Mouse (Mus musculus) lung, postnatal 4 days (tissue): ENCODE measurements around the gene Traf3ip2.

Experiments
- DNase-seq, 2 experiments: peaks; one replicate each; pipeline ENCODE4 v3.0.0; 2021

The Traf3ip2 gene

GRCm38 (mm10) chr10:39681014-39681413 is 68.3 kb downstream of the Traf3ip2 start:
- DNase-seq: no peak

DNA sequence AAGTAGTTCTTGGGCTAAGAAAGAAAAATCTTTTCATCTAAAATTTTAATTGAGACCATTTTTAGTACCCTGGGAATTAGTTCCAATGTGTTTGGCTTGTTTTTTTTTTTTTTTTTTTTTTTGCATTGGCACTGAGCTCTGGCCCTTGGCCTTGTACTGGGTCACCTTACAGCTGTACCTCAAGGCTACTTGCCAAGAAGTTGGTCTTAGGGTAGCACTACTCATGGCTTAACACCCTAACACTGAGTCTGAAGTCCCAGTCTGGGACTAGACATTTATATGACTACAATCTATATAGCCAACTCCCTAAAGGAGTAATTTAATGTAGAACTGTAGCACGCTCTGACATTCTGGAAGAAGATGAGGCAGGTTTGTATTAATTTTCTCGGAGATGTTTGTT is 69.8 kb downstream of the Traf3ip2 start:
- DNase-seq: no peak

DNA sequence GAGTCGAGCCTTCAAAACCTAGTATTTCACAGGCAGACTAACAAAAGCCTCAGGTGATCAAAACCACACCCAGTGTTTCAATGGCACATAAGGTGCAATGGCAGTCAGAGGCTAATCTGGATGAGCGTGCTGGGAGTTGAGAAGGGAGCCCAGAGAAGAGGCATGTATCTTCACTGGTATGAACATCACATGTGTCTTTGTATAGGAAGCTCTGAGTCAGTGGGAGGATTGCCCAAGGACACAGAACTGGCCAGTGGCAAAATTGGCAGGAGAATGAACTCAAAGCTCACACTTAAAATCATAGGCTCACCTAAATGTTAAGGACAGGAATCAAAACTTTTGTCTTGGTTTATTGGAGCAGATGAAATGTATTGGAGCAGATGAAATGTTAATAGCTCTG is 70.7 kb downstream of the Traf3ip2 start:
- no peak for DNase-seq

DNA sequence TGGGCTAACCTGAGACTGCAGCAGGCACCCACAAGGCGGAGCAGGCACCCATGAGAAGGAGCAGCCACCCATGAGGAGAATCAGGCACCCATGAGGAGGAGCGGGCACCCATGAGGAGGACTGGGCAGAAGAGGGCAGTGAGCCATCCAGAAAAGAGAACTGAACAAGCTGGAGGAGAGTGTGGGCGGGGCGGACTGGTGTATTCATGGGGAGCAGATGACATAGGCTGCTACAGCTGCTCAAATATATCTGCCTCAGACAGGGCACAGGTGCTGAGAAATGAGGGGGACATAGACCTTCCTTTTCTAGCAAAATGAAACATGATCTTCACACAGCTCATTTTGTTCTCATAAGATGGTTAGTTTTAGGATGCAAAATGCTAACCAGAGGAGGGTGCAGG is 74.1 kb downstream of the Traf3ip2 start:
- no peak for DNase-seq

DNA sequence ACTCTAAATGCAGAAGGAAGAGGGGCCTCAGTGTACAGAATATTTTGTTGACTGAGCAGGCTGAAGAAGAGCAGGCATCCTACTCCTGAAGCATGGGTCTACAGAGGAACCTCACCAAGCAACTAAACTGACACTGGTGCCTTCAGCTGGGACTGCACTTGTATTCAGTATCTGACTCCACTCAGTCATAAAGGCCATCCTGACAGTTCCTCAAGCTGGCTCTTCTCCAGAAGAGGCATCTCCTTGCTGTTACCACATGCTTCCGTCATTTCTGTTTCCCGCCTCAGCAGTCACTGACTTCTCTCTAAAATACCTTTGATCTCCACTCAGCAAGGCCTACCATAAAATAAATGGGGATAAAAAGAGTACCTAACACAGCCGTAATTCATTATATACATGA is 75.1 kb downstream of the Traf3ip2 start:
- no peak for DNase-seq

DNA sequence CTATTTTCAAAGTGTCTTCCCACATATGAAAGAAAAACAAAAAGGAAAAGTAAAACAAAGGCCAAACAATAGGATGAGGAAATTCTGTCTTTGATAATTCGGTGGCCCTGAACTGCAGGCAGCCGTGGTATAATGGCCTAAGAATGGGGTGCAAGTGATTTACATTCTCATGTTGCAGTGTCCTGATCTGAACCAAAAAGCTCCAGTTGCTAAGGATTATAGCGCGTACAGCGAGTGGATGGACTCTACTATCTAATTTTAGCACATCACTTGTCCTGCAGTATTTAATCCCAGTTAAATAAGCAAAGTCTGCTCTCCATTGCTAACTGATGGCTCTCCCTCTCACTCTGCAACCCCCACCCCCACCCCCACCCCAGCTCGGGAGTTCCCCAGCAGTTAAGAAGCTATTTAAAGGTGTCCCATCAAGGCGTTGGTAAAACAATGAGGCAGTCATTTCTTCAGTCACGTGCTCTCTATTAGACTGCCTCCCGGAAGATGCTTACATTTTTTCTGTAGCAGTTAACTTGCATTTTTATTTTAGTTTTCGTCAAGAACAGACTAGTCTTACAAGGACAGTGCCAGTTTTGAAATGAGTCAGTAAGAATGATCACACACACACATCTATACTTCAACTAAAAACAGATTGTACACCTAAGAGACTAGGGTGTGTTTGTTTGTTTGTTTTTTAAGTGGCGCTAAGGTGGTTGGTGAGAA is 78.8 kb downstream of the Traf3ip2 start:
- no peak for DNase-seq

- no peak for DNase-seq
These were observed 79.4 kb downstream of the Traf3ip2 start for GRCm38 (mm10) chr10:39692152-39692551.
